Mouse (Mus musculus) C2C12 (cell line): Measurements from ENCODE around the gene U90926.

Source experiments
- CTCF ChIP-seq: IDR thresholded peaks from one replicate; pipeline ENCODE4 v1.5.1; 2011; ENCODE audit not compliant: control insufficient read depth, insufficient read depth, insufficient read length
- MAX ChIP-seq: IDR thresholded peaks from one replicate; pipeline ENCODE4 v1.6.1; 2011; ENCODE audit warnings: mild to moderate bottlenecking, control low read depth
- USF1 ChIP-seq: IDR thresholded peaks from one replicate; pipeline ENCODE4 v1.6.1; 2011; ENCODE audit warnings: low read depth, mild to moderate bottlenecking, control low read depth, moderate library complexity

- TF ChIP-seq MAX = no peak
- no peak for TF ChIP-seq CTCF
- TF ChIP-seq USF1 = no peak
These were observed 36.8 kb upstream of the U90926 start for GRCm38 (mm10) chr5:92252031-92252430.
